Mouse (Mus musculus): ENCODE results near the gene Hspb3.
A peak's percentile ranks its signal among the peaks of the same experiment; 100 is the strongest.

Hspb3 gene

GRCm38 (mm10) chr13:113632506-113632905 is 31.0 kb downstream of the Hspb3 start:
- Histone ChIP-seq H3K27me3 (ENCODE audit: insufficient read depth, low read length) (peaks cover 18% of the 10 kb centered on the region), H3K9me3 (ENCODE audit: low read length) (peaks cover 3% of the 10 kb centered on the region; the same call in 1 of the 2 replicates), H3K4me3 (replicated peaks; ENCODE audit: low read length) (no peak overlapping the region), H3K36me3 (ENCODE audit: insufficient read depth, low read length) (no peaks in the 10 kb centered on the region), H3K4me1 (replicated peaks; ENCODE audit: low read depth, low read length) (peaks cover 35% of the 10 kb centered on the region)
- no peak for TF ChIP-seq NANOG (IDR thresholded peaks at IDR 0.05; ENCODE audit: borderline replicate concordance, low read length)

GRCm38 (mm10) chr13:113627601-113628000 is 35.9 kb downstream of the Hspb3 start:
- no peak overlapping the region for H3K4me3 ChIP-seq (replicated peaks; ENCODE audit: low read length)
- no peaks in the 10 kb centered on the region for H3K9me3 ChIP-seq (ENCODE audit: low read length)
- TF ChIP-seq POU5F1 (IDR thresholded peaks at IDR 0.05; ENCODE audit: borderline replicate concordance, low read length) (no peak), NANOG (IDR thresholded peaks at IDR 0.05; ENCODE audit: borderline replicate concordance, low read length) (no peak), CTCF (conservative IDR thresholded peaks at IDR 0.05; ENCODE audit: low read length) (no peak)
- H3K4me1 ChIP-seq (replicated peaks; ENCODE audit: low read depth, low read length), result peaks cover 11% of the 10 kb centered on the region
- no peaks in the 10 kb centered on the region for H3K36me3 ChIP-seq (ENCODE audit: insufficient read depth, low read length)
- H3K27me3 ChIP-seq (ENCODE audit: insufficient read depth, low read length), result 0 out of 2 replicates have a peak, but pooled peaks cover 5% of the 10 kb centered on the region

- no peak overlapping the region for H3K4me3 ChIP-seq (replicated peaks; ENCODE audit: low read length)
- TF ChIP-seq POU5F1 (IDR thresholded peaks at IDR 0.05; ENCODE audit: borderline replicate concordance, low read length), result no peak
- no peak for TF ChIP-seq NANOG (IDR thresholded peaks at IDR 0.05; ENCODE audit: borderline replicate concordance, low read length)
- TF ChIP-seq CTCF (conservative IDR thresholded peaks at IDR 0.05; ENCODE audit: low read length), result no peak
- H3K36me3 ChIP-seq (ENCODE audit: insufficient read depth, low read length), result no peaks in the 10 kb centered on the region
- H3K4me1 ChIP-seq (replicated peaks; ENCODE audit: low read depth, low read length), result peaks cover 12% of the 10 kb centered on the region
- no peaks in the 10 kb centered on the region for H3K9me3 ChIP-seq (ENCODE audit: low read length)
- H3K27me3 ChIP-seq (ENCODE audit: insufficient read depth, low read length), result no peaks in the 10 kb centered on the region; the same call in 1 of the 2 replicates
Measured at GRCm38 (mm10) chr13:113622865-113623255, 40.6 kb downstream of the Hspb3 start.

- Histone ChIP-seq H3K27me3 (ENCODE audit: insufficient read depth, low read length) (peaks cover 3% of the 10 kb centered on the region), H3K4me3 (replicated peaks; ENCODE audit: low read length) (no peak overlapping the region), H3K36me3 (ENCODE audit: insufficient read depth, low read length) (peaks cover 2% of the 10 kb centered on the region), H3K9me3 (ENCODE audit: low read length) (no peaks in the 10 kb centered on the region), H3K4me1 (replicated peaks; ENCODE audit: low read depth, low read length) (peaks cover 14% of the 10 kb centered on the region)
- TF ChIP-seq CTCF (conservative IDR thresholded peaks at IDR 0.05; ENCODE audit: low read length), result no peak
- TF ChIP-seq POU5F1 (IDR thresholded peaks at IDR 0.05; ENCODE audit: borderline replicate concordance, low read length), result no peak
- TF ChIP-seq NANOG (IDR thresholded peaks at IDR 0.05; ENCODE audit: borderline replicate concordance, low read length), result no peak
Measured at GRCm38 (mm10) chr13:113622122-113622864, 41.2 kb downstream of the Hspb3 start.

GRCm38 (mm10) chr13:113619003-113619402 is 44.5 kb downstream of the Hspb3 start:
- TF ChIP-seq POU5F1 (IDR thresholded peaks at IDR 0.05; ENCODE audit: borderline replicate concordance, low read length) (no peak), NANOG (IDR thresholded peaks at IDR 0.05; ENCODE audit: borderline replicate concordance, low read length) (no peak), CTCF (conservative IDR thresholded peaks at IDR 0.05; ENCODE audit: low read length) (no peak)
- Histone ChIP-seq H3K36me3 (ENCODE audit: insufficient read depth, low read length) (peaks cover 19% of the 10 kb centered on the region), H3K4me1 (replicated peaks; ENCODE audit: low read depth, low read length) (peaks cover 47% of the 10 kb centered on the region), H3K27me3 (ENCODE audit: insufficient read depth, low read length) (peaks cover 29% of the 10 kb centered on the region), H3K4me3 (replicated peaks; ENCODE audit: low read length) (no peak overlapping the region; the same call in 1 of the 2 replicates), H3K9me3 (ENCODE audit: low read length) (no peaks in the 10 kb centered on the region)

GRCm38 (mm10) chr13:113617891-113618823 is 45.3 kb downstream of the Hspb3 start, which contains the start of gene Snx18:
Gene Snx18, minus strand, starts transcription at chr13:113618564.
- Histone ChIP-seq H3K36me3 (ENCODE audit: insufficient read depth, low read length) (peaks cover 25% of the 10 kb centered on the region), H3K4me3 (replicated peaks; ENCODE audit: low read length) (peak within 1 kb of the TSS; percentile 94), H3K4me1 (replicated peaks; ENCODE audit: low read depth, low read length) (peaks cover 56% of the 10 kb centered on the region), H3K9me3 (ENCODE audit: low read length) (no peaks in the 10 kb centered on the region), H3K27me3 (ENCODE audit: insufficient read depth, low read length) (peaks cover 32% of the 10 kb centered on the region)
- TF ChIP-seq CTCF (conservative IDR thresholded peaks at IDR 0.05; ENCODE audit: low read length), result no peak
- TF ChIP-seq POU5F1 (IDR thresholded peaks at IDR 0.05; ENCODE audit: borderline replicate concordance, low read length), result no peak
- no peak for TF ChIP-seq NANOG (IDR thresholded peaks at IDR 0.05; ENCODE audit: borderline replicate concordance, low read length)

- TF ChIP-seq NANOG (IDR thresholded peaks at IDR 0.05; ENCODE audit: borderline replicate concordance, low read length) (no peak), CTCF (conservative IDR thresholded peaks at IDR 0.05; ENCODE audit: low read length) (no peak), POU5F1 (IDR thresholded peaks at IDR 0.05; ENCODE audit: borderline replicate concordance, low read length) (no peak)
- Histone ChIP-seq H3K4me3 (replicated peaks; ENCODE audit: low read length) (peak overlapping the region; percentile 94), H3K36me3 (ENCODE audit: insufficient read depth, low read length) (peaks cover 32% of the 10 kb centered on the region), H3K27me3 (ENCODE audit: insufficient read depth, low read length) (peaks cover 32% of the 10 kb centered on the region), H3K4me1 (replicated peaks; ENCODE audit: low read depth, low read length) (peaks cover 63% of the 10 kb centered on the region), H3K9me3 (ENCODE audit: low read length) (no peaks in the 10 kb centered on the region)
Measured at GRCm38 (mm10) chr13:113617338-113617890, 46.1 kb downstream of the Hspb3 start.

GRCm38 (mm10) chr13:113616751-113617337 is 46.6 kb downstream of the Hspb3 start:
- H3K4me3 ChIP-seq (replicated peaks; ENCODE audit: low read length), result peak overlapping the region; percentile 94

More at GRCm38 (mm10) chr13:113616751-113617337, 46.6 kb downstream of the Hspb3 start:
- H3K9me3 ChIP-seq (ENCODE audit: low read length), result no peaks in the 10 kb centered on the region
- H3K36me3 ChIP-seq (ENCODE audit: insufficient read depth, low read length), result peaks cover 38% of the 10 kb centered on the region
- peaks cover 69% of the 10 kb centered on the region for H3K4me1 ChIP-seq (replicated peaks; ENCODE audit: low read depth, low read length)
- H3K27me3 ChIP-seq (ENCODE audit: insufficient read depth, low read length), result peaks cover 32% of the 10 kb centered on the region
- TF ChIP-seq CTCF (conservative IDR thresholded peaks at IDR 0.05; ENCODE audit: low read length) (no peak), POU5F1 (IDR thresholded peaks at IDR 0.05; ENCODE audit: borderline replicate concordance, low read length) (no peak), NANOG (IDR thresholded peaks at IDR 0.05; ENCODE audit: borderline replicate concordance, low read length) (no peak)

All from E14TG2a.4 (cell line).